Comparison of ENCODE assay signal across 23 mouse cellular contexts in genomic region chr1:106139137-106139536, GRCm38 (mm10). TPM values are rescaled to one million over a fixed set of nuclear protein-coding genes. Genes with fewer than 3 reads are reported as not detected.
DNase-seq lines count a peak whose midpoint lies in the region; ATAC-seq and TF ChIP-seq lines count a peak whose summit lies in the region.
"Had no signal": no experiment of that assay in that cellular context is flagged by ENCODE, and none has a peak within 500 bp of the region (broad histone marks: within the 10 kb centered on the region; RNA-seq: fewer than 3 reads in every experiment).

No protein-coding gene starts in this region.

- H3K9ac ChIP-seq in midbrain, embryonic 14.5 days (replicated peaks; ENCODE audit: low read length): no peak overlapping the region

- H3K4me1 ChIP-seq in bone marrow macrophage, adult 2 months (ENCODE audit: control insufficient read depth, insufficient read depth, low read length): peaks cover 10% of the 10 kb centered on the region
- H3K4me1 ChIP-seq in midbrain, embryonic 14.5 days (ENCODE audit: control insufficient read depth, insufficient read depth, low read length): 0 out of 2 replicates have a peak, but pooled peaks cover 3% of the 10 kb centered on the region
- H3K4me1 ChIP-seq in lung, adult 2 months (ENCODE audit: control insufficient read depth, insufficient read depth, low read length): no peaks in the 10 kb centered on the region; the same call in 1 of the 2 replicates

- no peak for DNase-seq in urinary bladder, adult 2 months (ENCODE audit: low spot score)
- no peak for DNase-seq in midbrain, embryonic 14.5 days
- no peak for DNase-seq in lung, adult 2 months
- DNase-seq in gastrocnemius, postnatal 25 days: no peak
- DNase-seq: adrenal gland, adult 2 months; adrenal gland, adult 8-10 months; adrenal gland, postnatal 10 days; adrenal gland, postnatal 14 days; adrenal gland, postnatal 25 days; adrenal gland, postnatal 36 days; B cell, adult 2 months; cerebellum, adult 11 months; cerebellum, adult 11-12 months; cerebellum, adult 18-20 months had no signal

- no peaks in the 10 kb centered on the region for H3K36me3 ChIP-seq in midbrain, embryonic 14.5 days (ENCODE audit: control insufficient read depth, insufficient read depth, low read length)
- H3K36me3 ChIP-seq: G1E had no signal

- WGBS in midbrain, embryonic 14.5 days: 85% methylated on average over 1 of the region's 1 CpGs
- WGBS in lung, adult 2 months: 48% methylated on average over 1 of the region's 1 CpGs

- H3K4me3 ChIP-seq in bone marrow macrophage, adult 2 months (ENCODE audit: insufficient read depth, low read length): no peak overlapping the region
- H3K4me3 ChIP-seq in midbrain, embryonic 14.5 days (replicated peaks; ENCODE audit: low read depth, low read length): no peak overlapping the region
- H3K4me3 ChIP-seq in lung, adult 2 months (replicated peaks; ENCODE audit: extremely low read depth, low read depth, low read length): no peak overlapping the region

- no peaks in the 10 kb centered on the region for H3K27me3 ChIP-seq in midbrain, embryonic 14.5 days (ENCODE audit: control insufficient read depth, insufficient read depth, low read length)
- H3K27me3 ChIP-seq: CH12.LX, Patski had no signal

- ATAC-seq in common myeloid progenitor, adult 5-6 weeks (replicated peaks; ENCODE audit: low read depth, poor library complexity, severe bottlenecking): peak; percentile 36
- ATAC-seq in granulocyte monocyte progenitor cell, adult 5-6 weeks (replicated peaks; ENCODE audit: poor library complexity, severe bottlenecking): peak; percentile 57
- peak; percentile 50 for ATAC-seq in megakaryocyte progenitor cell, adult 5-6 weeks (replicated peaks; ENCODE audit: poor library complexity)
- no peak for ATAC-seq in midbrain, embryonic 14.5 days (ENCODE audit: low FRiP score, low TSS enrichment)
- ATAC-seq: activated CD4-positive, CD25-positive, alpha-beta regulatory T cell, adult 4 months; CD4-positive, CD25-positive, alpha-beta regulatory T cell, adult 4 months; Patski had no signal

- no peak overlapping the region for H3K4me2 ChIP-seq in midbrain, embryonic 14.5 days (ENCODE audit: low read length)

- H3K9me3 ChIP-seq in midbrain, embryonic 14.5 days (ENCODE audit: control insufficient read depth, low read length): no peaks in the 10 kb centered on the region
- H3K9me3 ChIP-seq: G1E had no signal

- no peak for TF ChIP-seq CTCF in bone marrow macrophage, adult 2 months (IDR thresholded peaks at IDR 0.05; ENCODE audit: low read depth, low read length)
- TF ChIP-seq CTCF in lung, adult 2 months (IDR thresholded peaks at IDR 0.05; ENCODE audit: insufficient read depth, low read length): no peak

- peak overlapping the region; percentile 17 for H3K27ac ChIP-seq in bone marrow macrophage, adult 2 months (ENCODE audit: insufficient read depth, low read depth, low read length)
- H3K27ac ChIP-seq in midbrain, embryonic 14.5 days (replicated peaks; ENCODE audit: low read depth, low read length): no peak overlapping the region

- no peak for TF ChIP-seq POLR2A in bone marrow macrophage, adult 2 months (IDR thresholded peaks at IDR 0.05; ENCODE audit: borderline replicate concordance, low read depth, low read length)
- no peak for TF ChIP-seq POLR2A in lung, adult 2 months (IDR thresholded peaks at IDR 0.05; ENCODE audit: borderline replicate concordance, extremely low read depth, low read depth, low read length)

RNA-seq across cellular contexts. Expression of gene Phlpp1, which starts 32.4 kb away (rescaled TPM):
- 7.6 and 8.9 TPM in 2 replicates for polyA plus RNA-seq in bone marrow macrophage, adult 2 months (2012; ENCODE audit: insufficient read depth, insufficient read length, missing spikeins)
- 3.1 and 5.3 TPM in 2 replicates for total RNA-seq in common myeloid progenitor, adult 5-6 weeks (2017)
- total RNA-seq in granulocyte monocyte progenitor cell, adult 5-6 weeks (2014; fragmentation: Nextera tagmentation): 0.94 and 2.2 TPM in 2 replicates
- 1.7 and 2.1 TPM in 2 replicates for total RNA-seq in granulocyte monocyte progenitor cell, adult 5-6 weeks (2017)
- total RNA-seq in megakaryocyte progenitor cell, adult 5-6 weeks (2015): 1.1 and 2.6 TPM in 2 replicates
- 0.92 and 2.1 TPM in 2 replicates for total RNA-seq in megakaryocyte progenitor cell, adult 5-6 weeks (2017)
- 16.9 and 18.2 TPM in 2 replicates for polyA plus RNA-seq in urinary bladder, adult 2 months (2012; rRNA removed)
- polyA plus RNA-seq in midbrain, embryonic 14.5 days (2014; fragmentation: Nextera tagmentation; extraction: Ambion mirVana): 9.9 and 10.7 TPM in 2 replicates
- 26.8 and 31.3 TPM in 2 replicates for polyA plus RNA-seq in lung, adult 2 months (2012; rRNA removed)
- total RNA-seq in gastrocnemius, postnatal 25 days (2021): 1 to 10 TPM; 5.4 to 5.7 TPM
